Mouse (Mus musculus): ENCODE measurements around the gene Ankrd9.

The Ankrd9 gene

GRCm38 (mm10) chr12:110990500-110990899 is 11.7 kb upstream of the Ankrd9 start:
- no peak for DNase-seq (ENCODE audit: low spot score in 2 of 2)

GRCm38 (mm10) chr12:110989409-110989808 is 10.6 kb upstream of the Ankrd9 start:
- DNase-seq (ENCODE audit: low spot score in 2 of 2) = no peak

- DNase-seq (ENCODE audit: low spot score in 2 of 2) = no peak
Observed at GRCm38 (mm10) chr12:110986536-110987425, 7.9 kb upstream of the Ankrd9 start.

GRCm38 (mm10) chr12:110985141-110985540 is 6.3 kb upstream of the Ankrd9 start:
- no peak for DNase-seq (ENCODE audit: low spot score in 2 of 2)

GRCm38 (mm10) chr12:110984598-110984997 is 5.8 kb upstream of the Ankrd9 start:
- no peak for DNase-seq (ENCODE audit: low spot score in 2 of 2)

GRCm38 (mm10) chr12:110983714-110984113 is 4.9 kb upstream of the Ankrd9 start:
- no peak for DNase-seq (ENCODE audit: low spot score in 2 of 2)

GRCm38 (mm10) chr12:110983083-110983482 is 4.2 kb upstream of the Ankrd9 start:
- no peak for DNase-seq (ENCODE audit: low spot score in 2 of 2)

- no peak for DNase-seq (ENCODE audit: low spot score in 2 of 2)
Observed at GRCm38 (mm10) chr12:110981736-110982135, 2.9 kb upstream of the Ankrd9 start.

GRCm38 (mm10) chr12:110979808-110980207 is 968 bp upstream of the Ankrd9 start:
- no peak for DNase-seq (ENCODE audit: low spot score in 2 of 2)

GRCm38 (mm10) chr12:110977896-110978606 is 789 bp downstream of the Ankrd9 start:
- no peak for DNase-seq (ENCODE audit: low spot score in 2 of 2)

GRCm38 (mm10) chr12:110977345-110977733 is 1.5 kb downstream of the Ankrd9 start:
- no peak for DNase-seq (ENCODE audit: low spot score in 2 of 2)

- DNase-seq (ENCODE audit: low spot score in 2 of 2) = no peak
Observed at GRCm38 (mm10) chr12:110976589-110977344, 2.1 kb downstream of the Ankrd9 start.

- no peak for DNase-seq (ENCODE audit: low spot score in 2 of 2)
Observed at GRCm38 (mm10) chr12:110975838-110976468, 2.9 kb downstream of the Ankrd9 start.

- DNase-seq (ENCODE audit: low spot score in 2 of 2) = no peak
Observed at GRCm38 (mm10) chr12:110975385-110975784, 3.5 kb downstream of the Ankrd9 start.

- peak; percentile 40 to 68 for DNase-seq (ENCODE audit: low spot score in 2 of 2)
Observed at GRCm38 (mm10) chr12:110974726-110975125, 4.1 kb downstream of the Ankrd9 start.

- DNase-seq (ENCODE audit: low spot score in 2 of 2) = peak; percentile 82 to 84
Observed at GRCm38 (mm10) chr12:110974295-110974694, 4.5 kb downstream of the Ankrd9 start.

- DNase-seq (ENCODE audit: low spot score in 2 of 2) = peak in 1 of 2 experiments; percentile 73
Observed at GRCm38 (mm10) chr12:110973829-110974228, 5.0 kb downstream of the Ankrd9 start.

GRCm38 (mm10) chr12:110971972-110972371 is 6.9 kb downstream of the Ankrd9 start:
- DNase-seq (ENCODE audit: low spot score in 2 of 2) = no peak

GRCm38 (mm10) chr12:110970408-110970807 is 8.4 kb downstream of the Ankrd9 start:
- DNase-seq (ENCODE audit: low spot score in 2 of 2) = no peak

GRCm38 (mm10) chr12:110967146-110967545 is 11.7 kb downstream of the Ankrd9 start:
- no peak for DNase-seq (ENCODE audit: low spot score in 2 of 2)

- DNase-seq (ENCODE audit: low spot score in 2 of 2) = no peak
Observed at GRCm38 (mm10) chr12:110966079-110966478, 12.8 kb downstream of the Ankrd9 start.

GRCm38 (mm10) chr12:110965500-110965899 is 13.3 kb downstream of the Ankrd9 start:
- DNase-seq (ENCODE audit: low spot score in 2 of 2) = no peak
